Mouse (Mus musculus): ENCODE data around the gene Naa35.
"Not testable (repeated sequence)": the region's sequence is repeated elsewhere in the genome, so short reads cannot be mapped to it uniquely, and the experiment has no call there.

Naa35 gene

DNA sequence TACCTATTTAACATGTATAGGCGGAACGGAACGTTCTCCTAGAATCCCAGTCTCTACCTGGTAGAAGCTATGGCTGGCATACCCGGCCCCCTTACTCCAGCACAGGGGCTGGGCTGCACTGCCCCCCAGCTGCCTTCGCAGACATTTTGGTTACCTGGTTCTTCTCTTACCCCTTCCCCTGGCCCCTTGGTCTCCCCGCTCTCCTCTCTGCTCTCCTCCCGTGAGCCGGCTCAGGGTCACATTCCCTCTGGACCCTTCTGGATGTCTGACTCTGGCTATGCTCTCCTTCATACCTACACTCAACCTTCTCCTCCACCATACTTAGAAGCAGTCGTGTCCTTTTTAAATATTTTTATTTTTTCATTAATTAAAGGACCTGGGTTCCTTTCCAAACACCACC lies 578 bp upstream of the Naa35 start:
- DNase-seq = peak; percentile 53

DNA sequence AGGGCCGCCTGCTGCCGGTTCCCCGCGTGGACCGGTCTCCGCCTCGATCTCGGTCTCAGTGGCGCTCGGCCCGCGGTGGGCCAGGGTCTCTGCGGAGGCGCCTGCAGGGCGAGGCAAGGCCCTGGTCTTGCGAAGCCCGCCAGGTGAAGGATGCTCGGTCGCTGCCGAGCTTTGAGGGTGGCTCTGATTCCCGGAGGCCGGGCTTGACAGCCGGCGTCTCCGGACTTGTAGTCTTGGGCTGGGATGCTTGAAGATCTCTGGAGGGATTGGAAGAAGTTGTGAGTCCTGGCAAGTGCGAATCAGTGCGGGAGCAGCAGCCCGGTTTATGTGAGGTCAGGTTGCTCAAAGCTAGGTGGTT lies 568 bp downstream of the Naa35 start:
- no peak for DNase-seq

DNA sequence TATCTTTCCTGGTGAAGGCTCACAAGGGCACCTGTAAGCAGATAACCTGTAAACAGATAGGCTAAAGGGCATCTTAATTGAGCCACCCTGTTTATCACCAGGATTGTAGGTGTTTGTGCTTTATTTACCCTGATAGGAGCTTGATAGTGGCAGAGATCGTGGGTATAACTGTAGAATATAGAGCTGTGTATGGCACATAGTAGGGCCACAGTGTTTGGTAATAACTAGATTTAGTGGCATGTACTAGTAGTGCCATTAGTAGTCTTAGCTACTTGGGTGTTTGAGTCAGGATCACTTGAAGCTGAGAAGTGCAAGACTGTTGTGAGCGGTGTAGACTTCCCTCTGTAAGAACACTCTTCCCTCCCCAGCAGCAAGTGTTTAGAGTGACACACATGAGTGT lies 2.1 kb downstream of the Naa35 start:
- no peak for DNase-seq

DNA sequence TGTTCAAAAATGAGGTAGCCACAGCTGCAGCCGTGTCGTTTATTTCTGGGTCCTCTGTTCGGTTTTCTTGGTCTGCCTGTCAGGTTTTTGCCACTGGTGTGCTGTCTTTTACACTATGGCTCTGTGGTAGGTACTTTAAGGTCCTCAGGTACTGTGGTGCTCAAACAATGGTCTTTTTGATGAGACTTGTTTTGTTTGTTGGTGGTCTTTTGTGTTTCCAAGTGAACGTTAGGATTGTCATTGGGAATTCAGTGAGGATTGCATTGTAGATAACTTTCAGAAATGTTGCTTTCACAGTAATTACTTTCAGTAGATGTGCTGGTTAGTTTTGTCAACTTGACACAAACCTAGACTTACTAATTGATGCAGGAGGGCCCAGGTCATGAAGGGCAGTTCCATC lies 4.6 kb downstream of the Naa35 start:
- no peak for DNase-seq

DNA sequence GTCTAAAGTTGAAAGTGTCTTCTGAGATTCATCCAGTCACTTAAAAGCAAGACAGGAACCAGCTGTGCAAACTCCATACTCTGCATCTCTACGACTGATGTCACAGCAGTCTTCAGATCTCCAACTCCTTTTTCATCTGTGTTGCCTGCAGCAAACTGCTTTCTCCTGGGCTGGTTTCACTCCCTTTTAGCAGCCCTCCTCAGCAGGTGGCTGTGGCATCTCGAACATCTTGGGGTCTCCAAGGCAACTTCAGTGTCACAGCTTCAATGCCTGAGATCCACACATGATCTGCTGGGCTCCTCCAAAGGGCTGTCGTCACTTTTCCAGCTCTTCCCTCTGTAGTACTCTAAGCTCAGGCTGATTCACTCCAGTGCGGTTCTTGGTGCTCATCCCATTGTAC lies 5.6 kb downstream of the Naa35 start:
- DNase-seq = peak; percentile 46

DNA sequence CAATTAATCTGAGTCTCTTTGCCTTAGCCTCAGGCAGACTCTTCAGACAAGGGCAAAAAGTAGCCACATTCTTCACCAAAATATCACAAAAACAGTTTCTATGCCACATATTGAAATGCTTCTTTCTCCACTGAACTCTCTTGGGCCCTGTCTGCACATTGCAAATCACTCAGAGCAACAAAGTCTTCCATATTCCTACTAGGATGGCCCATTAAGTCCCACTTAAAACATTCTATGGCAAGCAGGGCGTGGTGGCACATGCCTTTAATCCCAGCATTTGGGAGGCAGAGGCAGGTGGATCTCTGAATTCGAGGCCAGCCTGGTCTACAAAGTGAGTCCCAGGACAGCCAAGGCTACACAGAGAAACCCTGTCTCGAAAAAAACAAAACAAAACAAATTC lies 7.0 kb downstream of the Naa35 start:
- DNase-seq = not testable (repeated sequence)

DNA sequence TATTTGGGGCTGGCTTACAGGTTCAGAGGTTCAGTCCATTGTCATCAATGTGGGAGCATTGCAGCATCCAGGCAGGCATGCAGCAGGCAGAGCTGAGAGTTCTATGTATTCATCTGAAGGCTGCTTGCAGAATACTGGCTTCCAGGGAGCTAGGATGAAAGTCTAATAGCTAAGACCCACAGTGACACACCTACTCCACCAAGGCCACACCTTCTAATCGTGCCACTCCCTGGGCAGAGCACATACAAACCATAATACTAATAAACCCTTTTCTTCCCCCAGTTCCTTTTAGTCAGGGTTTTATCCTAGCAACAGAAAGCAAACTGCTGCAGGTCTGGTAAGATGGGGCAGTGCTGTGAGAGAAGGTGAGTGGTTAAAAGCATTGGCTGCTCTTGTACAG lies 7.6 kb downstream of the Naa35 start:
- DNase-seq = no peak

DNA sequence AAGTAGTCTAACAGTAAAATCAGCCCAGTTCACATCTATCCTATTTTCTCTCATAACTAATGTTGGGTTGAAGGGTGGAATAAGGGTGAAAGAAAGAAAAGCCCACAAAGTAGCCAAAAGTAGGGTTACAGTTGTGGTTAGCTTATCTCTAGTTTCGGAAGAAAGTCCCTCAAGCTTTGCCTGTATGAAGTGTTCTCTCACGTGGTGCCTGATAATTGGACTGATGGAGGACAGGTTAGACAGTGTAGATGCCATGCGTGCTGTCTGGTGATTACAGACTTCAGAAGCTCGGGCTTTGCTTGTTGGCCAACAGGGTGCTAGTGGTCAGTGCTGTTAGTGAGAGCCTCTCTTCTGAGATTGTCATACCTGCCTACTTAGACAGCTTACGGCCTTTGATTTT lies 18.0 kb downstream of the Naa35 start:
- no peak for DNase-seq

DNA sequence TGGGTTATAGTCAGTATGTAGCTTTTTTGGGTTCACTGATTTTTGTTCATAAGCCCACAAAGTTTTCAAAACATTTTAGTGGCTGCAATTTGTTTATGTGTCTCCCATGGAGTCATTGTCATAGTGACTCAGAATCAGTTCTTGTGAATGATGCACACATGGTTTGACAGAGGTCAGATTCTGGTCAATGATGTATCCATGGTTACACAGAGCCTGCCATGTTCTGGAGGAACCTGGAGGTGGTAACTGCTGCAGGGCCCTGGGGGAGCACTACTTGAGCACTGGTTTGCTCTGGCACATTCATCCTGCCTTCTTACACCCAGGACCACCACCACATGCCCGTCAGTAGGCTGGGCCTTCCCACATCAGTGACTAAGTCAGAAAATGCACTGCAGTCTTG lies 19.5 kb downstream of the Naa35 start:
- DNase-seq = no peak

DNA sequence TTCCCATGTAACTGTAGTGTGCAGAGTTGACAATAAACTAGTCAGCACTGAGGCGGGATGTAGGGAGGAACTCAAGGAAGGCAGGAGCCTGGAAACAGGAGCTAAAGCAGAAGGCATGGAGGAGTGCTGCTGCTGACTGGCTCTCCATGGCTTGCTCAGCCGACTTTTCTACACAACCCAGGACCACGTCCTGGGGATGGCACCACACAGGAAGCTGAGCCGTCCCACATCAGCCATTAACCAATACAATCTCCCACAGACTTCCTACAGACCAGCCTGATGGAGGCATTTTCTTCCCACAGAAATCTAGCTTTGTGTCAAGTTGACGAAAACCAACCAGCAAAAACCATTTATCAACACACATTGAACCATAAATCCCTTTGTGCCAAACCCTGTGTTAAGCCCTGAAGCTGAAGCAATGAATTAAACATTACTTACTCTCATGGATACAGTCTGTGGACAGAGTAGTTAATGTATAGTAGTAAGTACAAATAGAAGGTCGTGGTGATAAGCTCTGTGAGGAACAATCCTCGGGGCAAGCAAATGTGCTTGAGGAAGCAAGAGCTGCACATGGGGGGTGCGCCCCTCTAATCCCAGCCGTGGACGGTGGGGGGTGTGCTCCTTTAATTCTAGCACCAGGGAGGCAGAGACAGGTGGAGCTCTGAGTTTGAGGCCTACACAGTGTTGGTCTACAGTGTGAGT lies 20.3 kb downstream of the Naa35 start:
- DNase-seq = no peak

DNA sequence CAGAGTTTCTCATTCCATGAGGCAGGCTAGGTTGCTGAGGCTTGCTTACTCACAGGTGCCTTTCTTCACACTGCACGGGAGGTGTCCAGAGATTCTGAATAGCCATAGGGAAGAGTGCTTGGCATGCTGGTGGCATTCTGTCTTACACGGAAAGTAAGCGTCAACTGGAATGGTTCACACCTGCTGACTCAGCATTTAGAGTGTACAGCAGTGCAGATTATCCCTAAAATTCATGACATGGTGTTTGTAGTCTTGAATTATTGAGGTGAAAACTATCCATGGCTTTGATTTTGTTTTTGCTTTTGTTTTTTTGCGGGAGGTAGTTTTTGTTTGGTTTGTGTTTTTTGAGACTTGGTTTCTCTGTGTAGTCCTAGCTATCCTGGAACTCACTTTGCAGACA lies 24.8 kb downstream of the Naa35 start:
- DNase-seq = no peak

DNA sequence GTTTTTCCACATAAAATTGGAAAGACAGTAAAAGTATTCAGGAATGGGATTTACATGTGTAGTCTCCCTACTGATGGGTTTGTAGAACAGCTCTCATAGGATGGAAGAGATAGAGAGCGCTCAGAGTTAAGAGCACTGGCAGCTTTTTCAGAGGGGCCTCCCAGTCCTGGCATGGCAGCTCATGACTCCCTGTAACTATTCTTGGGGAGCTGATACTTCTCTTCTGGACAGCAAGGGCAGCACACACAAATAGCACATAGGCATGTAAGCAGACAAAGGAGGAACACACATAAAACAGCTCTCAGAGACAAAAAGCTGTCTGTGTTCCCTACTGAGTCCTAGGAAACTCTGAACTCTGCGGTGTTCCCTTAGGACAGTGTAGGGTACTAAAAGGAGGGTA lies 25.4 kb downstream of the Naa35 start:
- no peak for DNase-seq

DNA sequence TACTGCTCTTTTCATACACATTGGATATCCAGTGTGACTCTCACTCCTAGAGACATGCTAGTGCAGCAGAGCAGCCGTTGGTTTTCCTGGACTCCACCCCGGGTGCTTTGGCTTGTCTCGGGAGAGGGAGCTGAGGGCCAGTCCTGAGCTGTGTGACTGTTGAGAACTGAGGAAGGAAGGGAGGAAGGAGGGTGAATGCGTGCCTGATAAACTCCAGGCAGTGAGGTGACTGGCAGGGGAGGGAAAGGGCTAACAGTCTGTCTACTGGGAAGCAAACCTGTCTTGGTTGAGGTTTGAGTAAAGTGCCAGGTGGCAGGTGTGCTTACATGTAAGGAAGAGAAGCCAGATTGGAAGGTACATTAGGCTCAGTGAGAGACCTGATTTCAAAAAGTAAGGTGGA lies 28.8 kb downstream of the Naa35 start:
- DNase-seq = no peak

DNA sequence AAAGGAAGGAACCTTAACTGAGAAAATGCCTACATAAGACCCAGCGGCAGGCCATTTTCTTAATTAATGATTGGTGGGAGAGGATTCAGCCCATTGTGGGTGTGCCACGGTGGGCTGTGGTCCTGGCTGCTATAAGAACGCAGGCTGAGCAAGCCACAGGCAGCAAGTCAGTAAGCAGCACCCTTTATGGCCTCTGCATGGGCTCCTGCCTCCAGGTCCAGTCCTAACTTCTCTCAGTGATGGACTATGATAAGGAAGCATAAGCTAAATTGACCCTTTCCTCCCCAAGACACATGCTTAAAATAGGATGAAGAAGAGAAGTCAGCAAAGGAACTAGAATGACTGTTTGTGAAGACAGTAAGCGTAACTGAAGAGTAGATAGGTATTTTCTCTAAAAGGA lies 30.1 kb downstream of the Naa35 start:
- DNase-seq = no peak

DNA sequence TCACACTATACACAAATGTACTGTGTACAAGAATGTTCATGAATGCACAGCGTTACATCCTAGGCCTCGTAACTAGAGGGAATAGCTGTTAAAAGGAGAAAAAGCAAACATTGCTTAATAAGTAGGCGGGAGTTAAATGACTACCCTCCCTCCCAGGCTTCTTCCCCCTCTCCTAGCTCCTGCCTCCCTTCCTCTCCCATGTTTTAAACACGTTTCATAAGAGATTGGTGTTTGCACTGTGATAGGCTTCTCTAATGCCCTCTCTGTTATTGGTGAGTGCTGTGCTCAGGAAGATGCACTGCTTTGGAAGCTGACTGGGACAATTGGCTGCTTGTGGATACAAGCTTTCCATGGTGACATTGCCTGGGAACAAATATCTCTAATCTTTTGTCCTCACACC lies 30.5 kb downstream of the Naa35 start:
- DNase-seq = no peak

DNA sequence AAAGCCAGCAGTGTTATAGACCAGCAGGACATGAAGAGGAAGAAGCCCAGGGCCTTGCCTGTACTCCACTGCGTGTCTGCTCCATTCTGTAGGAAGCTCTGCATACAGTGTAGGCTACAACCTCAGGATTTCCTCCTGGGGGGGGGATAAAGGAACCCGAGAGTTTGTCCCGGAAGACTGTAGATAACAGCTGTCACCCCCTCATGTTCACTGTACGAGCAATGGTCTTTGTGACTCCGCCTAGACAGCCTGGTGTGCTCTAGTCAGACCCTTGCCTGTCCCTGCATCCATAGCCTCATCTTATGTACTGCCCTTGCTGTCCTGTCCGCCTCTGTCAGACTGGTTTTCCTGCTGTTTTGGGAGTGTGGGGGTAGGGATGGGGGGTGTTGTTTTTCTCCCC lies 33.4 kb downstream of the Naa35 start:
- DNase-seq = no peak

DNA sequence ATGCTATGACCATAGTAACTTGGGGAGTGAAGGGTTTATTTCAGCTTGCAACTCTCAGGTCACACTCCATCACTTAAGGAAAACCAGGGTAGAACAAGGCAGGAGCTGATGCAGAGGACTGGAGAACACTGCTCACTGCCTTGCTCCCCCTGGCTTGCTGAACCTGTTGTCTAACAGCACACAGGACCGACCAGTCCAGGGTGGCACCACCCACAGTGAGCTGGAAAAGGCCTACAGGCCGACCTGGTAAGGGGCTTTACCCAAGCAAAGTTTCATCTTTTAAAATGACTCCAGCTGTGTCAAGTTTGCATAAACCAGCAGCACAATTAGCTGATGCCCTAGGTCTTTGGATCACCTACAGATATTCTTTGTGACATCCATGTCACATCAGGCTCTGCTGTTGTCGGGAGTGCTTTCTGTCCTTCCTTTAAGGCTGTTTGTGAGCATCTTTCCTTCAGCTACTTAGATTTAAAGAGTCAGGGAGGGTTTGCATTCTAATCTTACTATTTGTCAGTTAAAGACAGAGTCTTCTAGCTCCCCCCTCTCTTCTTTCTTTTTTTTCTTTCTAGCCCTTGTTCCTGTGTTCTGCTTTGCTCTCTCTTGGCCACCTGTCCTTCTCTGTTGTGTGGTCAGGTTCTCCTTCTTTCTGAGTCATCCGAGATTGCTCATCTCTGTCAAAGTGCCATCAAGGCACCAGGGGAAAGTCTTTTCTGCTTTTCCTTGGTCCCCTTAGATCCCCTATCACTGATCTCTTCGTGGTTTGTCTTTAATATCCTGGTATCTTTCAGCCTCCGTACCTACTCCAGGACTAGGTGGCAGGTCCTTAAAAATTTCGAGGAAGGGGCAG lies 36.8 kb downstream of the Naa35 start:
- DNase-seq = no peak

DNA sequence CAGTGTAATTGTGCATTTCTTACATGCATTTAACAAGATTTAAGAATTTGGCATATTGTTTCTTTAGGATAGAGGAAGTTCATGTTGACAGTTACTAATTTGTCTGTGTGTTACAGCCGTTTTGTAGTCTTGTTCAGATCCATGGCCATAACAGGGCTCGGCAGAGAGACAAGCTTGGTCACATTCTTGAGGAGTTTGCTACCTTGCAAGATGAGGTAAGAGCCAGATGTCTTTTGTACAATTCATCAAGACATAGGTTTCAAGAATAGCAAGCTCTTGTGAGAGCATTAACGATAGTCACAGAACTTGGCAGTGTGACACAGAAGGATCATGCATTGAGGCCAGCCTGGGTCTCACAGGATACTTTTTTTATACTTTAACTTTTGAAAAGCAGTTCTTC lies 39.3 kb downstream of the Naa35 start:
- DNase-seq = no peak

DNA sequence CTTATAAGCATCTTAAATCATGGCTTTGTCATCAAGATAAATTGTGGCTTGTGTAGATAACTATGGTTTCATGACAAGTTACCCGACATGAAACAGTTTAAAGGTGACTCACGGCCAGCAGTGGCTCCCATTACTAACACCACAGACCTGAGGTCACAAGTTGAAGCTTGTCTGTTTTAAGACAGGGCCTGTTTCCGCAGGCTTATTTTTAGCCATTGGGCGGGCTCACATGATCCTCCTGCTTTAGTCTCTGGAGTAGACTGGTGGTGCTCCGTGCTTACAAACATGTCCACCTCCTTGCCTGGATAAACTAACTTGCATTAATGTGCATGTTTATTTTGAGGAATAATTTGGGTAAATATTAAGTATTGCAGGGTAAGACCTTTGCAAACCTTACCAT lies 39.8 kb downstream of the Naa35 start:
- DNase-seq = no peak

DNA sequence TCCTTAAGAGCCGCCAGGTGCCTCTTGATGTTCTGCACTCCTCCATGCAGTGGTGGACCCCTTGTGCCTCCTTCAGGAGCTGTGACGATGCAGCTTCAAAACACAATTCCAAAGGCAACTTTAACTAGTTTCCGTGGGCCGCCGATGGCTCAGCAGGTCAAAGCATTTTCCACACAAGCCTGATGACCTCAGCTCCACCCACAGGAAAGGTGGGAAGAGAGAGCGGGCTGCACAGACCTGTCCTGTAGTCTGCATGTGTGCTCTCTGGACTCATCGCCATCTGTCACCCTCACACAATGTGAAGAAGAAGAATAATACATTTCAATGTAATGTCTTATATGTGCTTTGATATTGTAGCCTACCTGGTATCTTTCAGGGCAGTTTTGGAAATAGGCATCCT lies 41.7 kb downstream of the Naa35 start:
- no peak for DNase-seq

DNA sequence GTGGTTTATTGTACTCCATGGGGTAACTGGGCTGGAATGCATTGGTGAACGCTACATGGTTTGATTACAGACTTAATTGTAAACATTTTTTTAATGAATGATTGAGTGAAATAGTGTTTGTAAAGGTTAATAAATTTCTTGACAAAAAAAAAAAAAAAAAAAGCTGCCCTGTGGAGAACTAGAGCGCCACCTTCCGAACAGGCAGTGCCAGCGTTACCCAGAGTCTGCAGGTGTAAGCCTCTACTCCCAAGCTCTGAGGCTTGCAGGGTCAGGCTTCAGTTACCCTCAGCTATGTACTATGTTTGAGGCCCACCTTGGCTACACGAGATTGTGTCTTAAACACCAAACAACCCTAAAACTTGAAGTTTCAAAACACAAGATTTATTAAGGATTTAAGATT lies 49.6 kb downstream of the Naa35 start:
- DNase-seq = no peak

DNA sequence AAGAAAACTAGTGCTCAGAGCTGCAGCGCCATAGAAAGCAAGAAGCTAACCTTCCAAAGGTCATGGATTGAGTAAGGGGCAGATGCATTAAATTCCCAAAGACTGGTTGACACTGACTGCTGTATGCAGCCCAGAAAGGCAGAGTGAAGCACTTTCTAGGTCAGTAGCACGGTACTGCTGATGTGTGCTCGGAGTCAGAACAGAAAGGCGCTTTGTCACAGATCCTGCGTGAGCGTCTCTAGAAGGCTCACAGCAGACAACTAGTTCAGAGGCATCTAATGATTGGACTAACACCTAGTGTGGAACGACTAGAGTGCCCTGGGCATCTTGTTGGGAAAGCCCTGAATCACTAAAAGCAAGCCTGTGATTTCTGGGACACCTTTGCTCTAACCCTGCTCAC lies 52.7 kb downstream of the Naa35 start:
- DNase-seq = no peak

DNA sequence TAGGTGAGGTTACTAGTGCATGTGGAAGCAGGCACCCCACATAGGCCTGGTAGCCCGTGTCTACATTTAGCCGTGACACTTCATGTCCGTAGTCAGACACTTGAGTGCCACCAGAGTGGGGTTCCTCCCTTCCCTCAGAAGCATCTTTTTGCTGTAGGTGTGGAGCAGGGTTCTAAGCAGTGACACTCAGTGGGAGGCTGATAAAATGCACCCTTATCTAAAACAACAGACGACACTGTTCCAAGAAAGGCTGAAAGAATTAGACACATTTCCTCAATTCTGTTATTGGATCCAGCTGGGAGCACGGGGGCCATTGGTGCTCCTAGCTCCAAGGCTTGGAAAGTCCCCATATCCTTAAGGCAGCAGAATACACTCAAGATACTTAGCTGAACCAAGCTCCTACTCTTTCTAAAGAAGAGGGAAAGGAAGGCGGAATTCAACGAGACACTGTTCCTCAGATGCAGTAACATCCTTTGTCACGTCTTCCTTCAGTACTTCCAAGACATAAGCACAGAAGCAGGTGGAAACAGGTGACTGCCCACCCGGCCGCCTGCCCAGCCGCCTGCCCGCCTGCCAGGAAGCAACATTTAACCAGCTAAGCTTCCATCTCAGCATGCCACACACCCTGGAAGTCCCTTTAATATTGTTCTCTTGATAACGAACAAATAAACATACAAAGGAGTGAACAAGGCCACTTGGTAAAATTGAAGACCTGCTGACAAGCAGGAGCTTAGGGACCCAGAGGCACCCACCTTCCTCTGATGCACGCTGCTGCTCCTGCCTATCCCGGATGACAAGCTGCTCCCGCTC lies 54.5 kb downstream of the Naa35 start:
- no peak for DNase-seq

DNA sequence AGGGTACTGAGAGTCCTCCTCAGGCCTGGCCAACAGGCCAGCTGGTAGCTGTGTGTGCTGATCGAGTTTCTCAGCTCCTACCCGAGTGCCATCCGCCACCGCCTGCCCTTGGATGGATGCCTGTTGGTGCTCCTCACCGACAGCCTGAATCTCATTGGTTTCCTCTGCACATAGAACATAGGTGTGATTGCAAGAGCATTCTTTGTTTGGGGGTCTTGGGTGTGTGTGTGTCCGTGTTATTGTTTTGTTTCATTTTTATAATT lies 55.0 kb downstream of the Naa35 start:
- DNase-seq = no peak
